Mouse (Mus musculus) right cerebral cortex, postnatal 14 days (tissue): Measurements from ENCODE around the gene Tgfb1i1.

Experiments used
- DNase-seq: peaks from one replicate; pipeline ENCODE4 v3.0.0; 2022

The Tgfb1i1 gene

DNA sequence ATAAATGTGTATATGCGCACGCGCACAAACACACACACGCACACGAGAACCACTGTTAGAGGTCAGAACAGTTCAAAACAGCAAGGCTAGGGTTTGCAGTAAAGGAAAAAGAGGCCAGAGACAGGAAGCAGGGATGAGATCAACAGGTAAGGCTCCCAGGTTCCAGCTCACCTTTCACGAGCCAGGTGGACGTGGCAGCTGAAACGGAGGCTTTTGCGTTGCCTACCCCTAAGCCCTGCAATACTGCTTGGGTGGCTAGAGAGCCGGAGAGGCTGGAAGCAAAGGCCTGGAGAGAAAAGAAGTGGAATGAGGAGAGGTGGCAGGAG is 50.6 kb downstream of the Tgfb1i1 start:
- DNase-seq: no peak

DNA sequence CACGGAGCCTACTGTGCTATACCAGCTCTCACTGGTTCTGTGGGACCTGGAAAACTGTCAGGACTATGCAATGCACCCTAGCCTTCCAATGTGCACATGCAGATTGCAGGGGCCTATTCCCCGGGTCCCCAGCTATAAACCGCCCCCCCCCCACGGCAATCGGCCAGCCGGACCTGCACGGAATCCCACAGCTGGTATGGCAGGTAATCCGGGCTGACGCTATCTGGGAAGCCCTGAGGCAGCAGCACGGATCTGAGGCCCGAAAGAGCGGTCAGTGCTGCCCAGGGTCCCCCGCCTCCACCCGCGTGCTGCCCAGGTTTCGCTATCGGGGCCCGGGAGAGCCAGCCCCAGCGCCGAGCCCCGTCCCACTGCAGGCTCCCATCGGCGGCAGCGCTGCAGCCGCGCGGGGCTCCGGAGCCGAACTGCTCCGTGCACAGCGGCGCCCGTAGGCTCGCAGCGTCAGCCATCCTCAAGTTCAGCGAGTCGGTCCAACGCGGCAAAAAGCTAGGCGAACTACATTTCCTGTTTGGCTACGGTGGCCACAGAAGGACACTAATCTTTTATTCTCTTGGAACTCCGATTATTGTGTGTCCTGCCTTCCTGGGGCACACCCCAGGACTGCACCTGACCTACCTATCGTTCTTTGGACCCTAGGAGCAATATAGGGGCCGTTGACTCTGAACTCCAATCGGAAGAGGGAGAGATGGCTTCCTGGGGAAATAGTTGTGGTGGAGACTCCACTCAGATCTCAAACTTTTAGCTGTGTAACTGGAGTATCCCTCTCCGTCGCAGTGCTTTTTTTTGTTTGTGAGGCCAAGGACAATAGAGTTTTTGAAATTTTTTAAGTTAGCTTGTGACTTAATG is 51.2 kb downstream of the Tgfb1i1 start, which contains the start of gene BC017158:
BC017158 (minus strand) TSS at position 554 of the 864 bp plus-strand sequence.
- peak; percentile 59 for DNase-seq

DNA sequence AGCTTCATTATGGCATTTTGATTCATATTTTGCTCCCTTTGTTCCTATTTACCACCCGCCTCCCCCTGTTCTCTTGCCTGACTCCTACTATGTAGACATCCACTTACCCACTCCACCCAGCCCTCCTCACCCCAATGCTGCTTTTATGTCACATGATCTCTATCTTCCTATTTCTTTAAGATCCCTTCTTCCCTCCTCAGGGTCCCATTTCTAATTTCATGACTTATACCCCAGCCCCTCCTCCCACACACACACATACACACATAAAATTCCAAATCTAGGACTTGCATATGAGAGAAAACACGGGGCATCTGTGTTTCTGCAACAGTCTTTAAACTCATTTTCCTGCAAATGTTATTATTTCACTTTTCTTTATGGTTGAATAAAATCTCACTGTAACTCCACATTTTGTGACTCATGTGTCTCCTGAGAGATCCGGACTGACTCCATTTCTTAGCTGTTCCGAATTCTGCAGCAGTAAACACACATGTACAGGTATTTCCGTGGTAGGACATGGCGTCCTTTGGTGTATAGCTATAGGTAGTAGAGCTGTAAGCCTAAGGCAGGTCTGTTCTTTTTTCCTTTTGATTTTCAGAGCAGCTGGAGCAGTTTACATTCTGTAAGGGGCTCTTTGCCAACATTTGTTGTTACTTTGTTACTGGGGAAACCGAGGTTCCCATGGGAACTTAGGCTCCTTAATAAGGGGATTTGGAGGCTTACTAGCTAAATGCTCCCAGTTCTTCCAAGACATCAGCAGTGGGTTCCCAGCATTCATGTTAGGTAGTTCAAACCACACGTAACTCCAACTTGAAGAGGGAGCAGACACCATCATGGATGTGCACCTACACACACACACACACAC is 52.1 kb downstream of the Tgfb1i1 start:
- DNase-seq: no peak

DNA sequence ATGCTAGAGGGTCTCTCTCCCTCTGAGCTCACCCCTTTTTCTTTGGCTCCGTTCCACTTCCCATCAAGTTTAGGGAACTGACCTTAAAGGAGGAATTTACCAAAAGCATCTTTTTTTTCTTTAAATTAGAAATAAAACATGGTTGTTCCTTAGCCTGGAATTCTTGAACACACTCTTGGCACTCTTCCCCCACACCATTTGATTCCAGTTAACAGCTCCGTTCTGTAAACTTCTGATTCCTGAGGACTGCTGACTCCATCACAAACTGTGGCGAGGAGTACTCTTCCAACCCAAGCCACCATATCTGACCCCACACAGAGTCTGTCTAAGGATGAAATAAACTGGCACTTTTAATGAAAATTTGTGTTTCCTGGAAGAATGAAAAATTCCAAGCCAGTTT is 54.3 kb downstream of the Tgfb1i1 start:
- no peak for DNase-seq

DNA sequence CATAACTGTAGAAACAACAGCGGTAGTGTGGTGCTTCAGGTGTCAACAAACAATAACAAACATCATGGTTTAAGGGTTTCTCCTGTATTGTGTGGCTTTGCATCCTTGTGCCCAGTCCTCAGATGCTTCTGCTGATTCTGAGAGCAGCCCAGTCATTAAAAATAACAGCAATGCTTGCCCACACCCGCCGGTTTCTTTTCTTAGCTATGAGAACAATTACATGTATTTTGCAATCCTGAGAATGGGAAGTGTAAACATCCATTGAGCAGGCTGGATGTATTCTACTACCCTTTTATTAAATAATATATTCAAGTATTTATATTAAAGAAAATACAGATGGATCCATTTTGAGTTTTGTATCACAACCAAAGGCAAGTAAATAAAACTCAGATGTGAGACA is 55.5 kb downstream of the Tgfb1i1 start:
- DNase-seq: no peak

DNA sequence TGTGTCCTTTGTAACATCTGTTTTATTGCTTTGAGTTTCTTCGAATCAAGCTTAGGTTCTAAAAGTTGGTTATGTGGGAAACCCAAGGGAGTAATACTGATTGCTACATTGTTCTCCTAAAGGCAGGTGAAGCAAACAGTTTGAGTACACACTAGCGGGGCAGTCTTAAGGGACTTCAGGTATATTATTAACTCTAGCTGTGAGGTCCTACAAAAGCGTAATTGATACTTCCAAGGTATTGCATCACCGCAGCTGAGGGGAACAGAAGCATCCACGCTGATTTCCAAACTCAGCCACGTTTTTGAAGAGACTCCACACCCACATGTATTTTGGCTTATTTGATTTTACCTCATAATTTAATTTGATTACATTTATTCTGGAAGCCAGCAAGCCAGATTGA is 57.6 kb downstream of the Tgfb1i1 start:
- DNase-seq: no peak

DNA sequence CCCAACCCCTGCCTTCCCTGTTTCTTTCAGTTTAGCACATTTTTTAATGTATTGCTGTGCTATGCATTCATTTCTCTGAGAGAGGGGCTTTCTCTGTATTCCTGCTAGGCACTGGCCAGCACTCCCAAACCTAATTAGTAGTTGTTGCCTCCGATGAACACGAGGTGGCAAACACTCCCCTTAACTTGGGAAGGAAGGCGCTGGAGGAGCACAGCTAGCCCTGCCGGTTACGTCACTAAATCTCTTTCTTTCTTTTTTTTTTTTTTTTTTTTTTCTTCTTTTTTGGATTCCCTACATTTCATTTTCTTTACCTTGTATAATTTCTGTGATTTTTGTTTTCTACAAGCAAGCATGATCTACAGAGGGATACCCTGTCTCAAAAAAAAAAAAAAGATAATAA is 58.3 kb downstream of the Tgfb1i1 start:
- DNase-seq: peak; percentile 41
